Mouse (Mus musculus) small intestine, adult 2 months (tissue): ENCODE results near the gene 1520401A03Rik. TPM values are rescaled to one million over a fixed set of nuclear protein-coding genes. Genes with fewer than 3 reads are reported as not detected.

Source experiments
- H3K27ac ChIP-seq: fragments of 200-500 bp; 2 replicates; pipeline ENCODE4 v1.5.1; 2012; ENCODE audit warnings: low read depth, low read length, control low read depth, inconsistent platforms; ENCODE audit not compliant: insufficient read depth
- H3K27me3 ChIP-seq: fragments of 200-500 bp; 2 replicates; pipeline ENCODE4 v1.6.1; 2012; ENCODE audit warnings: mild to moderate bottlenecking, moderate library complexity, low read length, inconsistent platforms; ENCODE audit not compliant: control insufficient read depth, insufficient read depth
- H3K36me3 ChIP-seq: fragments of 200-500 bp; 2 replicates; pipeline ENCODE4 v1.6.1; 2012; ENCODE audit warnings: mild to moderate bottlenecking, low read length, control low read depth, inconsistent platforms; ENCODE audit not compliant: control insufficient read depth, insufficient read depth
- H3K4me1 ChIP-seq: fragments of 200-500 bp; 2 replicates; pipeline ENCODE4 v1.6.1; 2012; ENCODE audit warnings: low read length, inconsistent platforms, mixed read lengths; ENCODE audit not compliant: control insufficient read depth, insufficient read depth, insufficient read length
- H3K4me3 ChIP-seq: fragments of 200-500 bp; 2 replicates; pipeline ENCODE4 v1.5.1; 2012; ENCODE audit warnings: low read depth, mild to moderate bottlenecking, control low read depth, inconsistent platforms, low read length, moderate library complexity
- CTCF ChIP-seq: fragments of 200-500 bp; IDR thresholded peaks from 2 replicates; pipeline ENCODE4 v1.5.1; 2012; ENCODE audit warnings: low read depth, mild to moderate bottlenecking, control low read depth, inconsistent platforms, low read length, moderate library complexity, mixed read lengths; ENCODE audit not compliant: insufficient replicate concordance, insufficient read length; ENCODE audit errors: extremely low read depth
- POLR2A ChIP-seq: fragments of 200-500 bp; IDR thresholded peaks from 2 replicates; pipeline ENCODE4 v1.6.1; 2012; ENCODE audit warnings: low read depth, mild to moderate bottlenecking, control low read depth, inconsistent platforms, low read length, moderate library complexity
- WGBS: fragments of 180-500 bp; shearing (Covaris S2); methylation state at CpG from one replicate; pipeline ENCODE4 v1.1.7; 2018; 5-methylcytosine and 5-hydroxymethylcytosine counted together
- polyA plus RNA-seq: library from polyadenylated mRNA; depleted of rRNA; stranded (reverse); fragments of >200 nt; gene quantifications from 2 replicates; pipeline ENCODE4 v1.2.3, GENCODE M21; 2012

Gene 1520401A03Rik
- polyA plus RNA-seq, 1 experiment, result not detected

DNA sequence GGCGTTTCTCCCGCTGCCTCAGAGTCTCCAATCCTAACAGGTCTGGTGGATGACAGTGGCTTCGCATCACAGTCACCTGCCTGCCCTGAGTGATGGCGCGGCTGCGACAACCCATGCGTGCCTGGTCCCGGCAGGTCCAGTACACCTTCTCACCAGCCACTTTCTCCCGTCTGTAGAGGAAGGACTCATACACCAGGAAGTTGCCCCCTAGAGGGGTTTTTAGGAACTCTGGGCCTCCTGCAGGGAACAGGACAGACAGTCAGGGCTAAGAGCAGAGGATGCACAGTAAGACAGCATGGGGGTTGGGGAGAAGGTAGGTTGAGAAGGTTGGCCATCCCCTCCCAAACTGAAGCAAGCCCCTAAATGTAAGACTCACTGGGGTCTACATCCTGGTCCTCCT, 37.6 kb upstream of the 1520401A03Rik start:
- Histone ChIP-seq H3K4me1 (peaks cover 19% of the 10 kb centered on the region; the same call in 1 of the 2 replicates), H3K27me3 (no peaks in the 10 kb centered on the region), H3K36me3 (peaks cover 13% of the 10 kb centered on the region), H3K4me3 (peak overlapping the region; percentile 23; the same call in 1 of the 2 replicates), H3K27ac (no peak overlapping the region)
- 96% methylated on average over 9 of the region's 9 CpGs for whole genome bisulfite sequencing
- TF ChIP-seq POLR2A, result no peak
- TF ChIP-seq CTCF, result no peak

DNA sequence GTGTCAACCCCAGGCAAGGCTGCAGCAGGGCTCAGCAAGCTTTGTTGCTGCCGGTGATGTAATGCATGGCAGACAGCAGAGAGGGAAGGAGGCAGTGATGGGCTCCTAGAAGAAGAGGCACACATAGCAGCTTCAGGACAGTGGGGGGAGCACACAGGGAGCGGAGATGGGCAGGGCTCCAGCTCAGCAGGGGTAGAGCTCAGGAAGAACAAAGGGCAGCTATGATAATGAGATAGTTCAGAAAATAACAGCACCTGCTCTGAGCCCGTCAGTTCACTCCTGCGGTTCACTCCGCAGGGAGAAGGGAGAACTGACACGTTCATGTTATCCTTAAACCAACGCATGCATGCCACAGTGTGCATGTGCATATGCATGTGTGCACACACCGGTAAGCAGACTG, 36.2 kb upstream of the 1520401A03Rik start:
- H3K36me3 ChIP-seq, result peaks cover 13% of the 10 kb centered on the region
- H3K27me3 ChIP-seq, result no peaks in the 10 kb centered on the region
- H3K4me1 ChIP-seq, result peaks cover 18% of the 10 kb centered on the region; the same call in 1 of the 2 replicates
- peak; percentile 32; the same call in 1 of the 2 replicates for TF ChIP-seq POLR2A
- no peak for TF ChIP-seq CTCF
- no peak overlapping the region for H3K27ac ChIP-seq
- 0 out of 2 replicates have a peak overlapping the region, but pooled peaks have one; percentile 1 for H3K4me3 ChIP-seq
- 49% methylated on average over 8 of the region's 8 CpGs for WGBS

DNA sequence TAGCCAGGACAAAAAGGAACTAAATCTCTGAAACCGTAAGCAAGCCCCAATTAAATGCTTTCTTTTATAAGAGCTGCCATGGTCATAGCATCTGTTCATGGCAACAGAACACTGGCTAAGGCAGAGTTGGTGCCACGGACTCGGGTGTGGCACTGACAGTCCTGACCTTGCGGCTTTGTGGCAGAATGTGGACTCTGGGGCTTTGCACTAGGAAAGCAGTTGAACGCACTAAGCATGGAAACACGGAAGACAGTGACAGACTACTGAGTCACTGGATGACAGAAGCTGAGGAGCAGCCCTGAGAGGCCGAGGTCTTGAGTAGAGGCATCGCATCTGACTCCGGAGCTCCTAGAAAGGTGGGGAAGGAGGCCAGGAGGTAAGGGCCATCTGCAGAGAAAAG, 35.0 kb upstream of the 1520401A03Rik start:
- WGBS, result 81% methylated on average over 9 of the region's 9 CpGs
- Histone ChIP-seq H3K36me3 (peaks cover 17% of the 10 kb centered on the region), H3K27me3 (no peaks in the 10 kb centered on the region), H3K4me3 (no peak overlapping the region), H3K4me1 (peaks cover 9% of the 10 kb centered on the region; the same call in 1 of the 2 replicates), H3K27ac (peak overlapping the region; percentile 47; the same call in 1 of the 2 replicates)
- TF ChIP-seq POLR2A (no peak), CTCF (no peak)

DNA sequence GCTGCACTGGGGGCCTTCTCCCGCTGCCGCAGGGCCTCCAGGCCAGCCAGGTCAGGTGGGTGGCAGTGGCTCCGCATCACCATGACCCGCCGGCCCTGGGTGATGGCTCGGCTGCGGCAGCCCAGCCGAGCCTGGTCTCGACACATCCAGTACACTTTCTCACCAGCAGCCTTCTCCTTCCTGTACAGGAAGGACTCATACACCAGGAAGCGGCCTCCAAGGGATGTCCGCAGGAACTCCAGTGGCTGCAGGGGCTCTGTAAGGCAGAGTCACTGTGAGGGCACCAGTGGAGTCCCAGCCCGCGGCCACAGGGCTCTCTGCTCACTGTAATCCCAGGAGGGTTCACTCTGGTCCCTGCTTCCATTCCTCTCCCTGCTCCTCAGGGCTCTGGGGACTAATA, 33.1 kb upstream of the 1520401A03Rik start:
- WGBS, result 83% methylated on average over 13 of the region's 13 CpGs
- H3K4me1 ChIP-seq, result peaks cover 7% of the 10 kb centered on the region; the same call in 1 of the 2 replicates
- peaks cover 14% of the 10 kb centered on the region for H3K36me3 ChIP-seq
- TF ChIP-seq POLR2A, result no peak
- TF ChIP-seq CTCF, result no peak
- no peaks in the 10 kb centered on the region for H3K27me3 ChIP-seq
- H3K27ac ChIP-seq, result no peak overlapping the region
- no peak overlapping the region for H3K4me3 ChIP-seq

DNA sequence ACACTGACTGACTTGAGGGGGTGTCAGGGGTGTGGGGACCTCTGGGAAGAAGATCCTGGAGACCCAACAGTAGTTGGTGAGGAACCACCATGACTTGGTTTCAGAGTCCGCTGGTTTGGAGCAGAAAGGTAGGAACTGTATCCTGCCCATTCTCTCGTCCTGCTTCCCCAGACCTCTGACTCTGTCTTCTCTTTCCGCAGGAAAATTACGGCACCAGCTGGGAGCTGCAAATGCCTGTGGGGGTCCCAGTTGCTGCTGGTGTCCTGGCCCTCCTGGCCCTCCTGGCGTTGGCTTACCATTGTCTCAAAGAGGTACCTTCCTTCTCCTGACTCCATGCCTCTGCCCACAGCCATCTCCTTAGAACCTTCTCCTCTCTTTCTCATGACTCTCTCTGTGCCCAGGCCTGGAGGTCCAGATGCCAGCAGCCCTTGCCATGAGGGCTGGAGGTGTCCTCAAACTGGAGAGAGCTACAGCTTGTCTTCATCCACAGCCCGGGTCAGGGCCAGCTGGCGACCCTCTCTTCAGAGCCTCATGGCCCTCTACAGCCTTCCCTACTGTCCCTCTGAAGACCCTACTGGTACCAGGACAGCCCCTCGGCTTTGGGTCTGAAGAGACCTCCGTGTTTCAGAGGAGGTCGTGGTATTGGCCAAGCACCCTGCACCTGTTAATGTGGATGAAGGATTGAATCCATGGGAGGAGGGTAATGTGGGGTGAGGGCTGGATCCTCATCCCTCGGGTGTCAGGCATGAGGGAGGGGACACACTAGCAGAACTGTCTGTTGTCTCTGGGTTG, 27.0 kb upstream of the 1520401A03Rik start:
- H3K4me1 ChIP-seq, result peaks cover 24% of the 10 kb centered on the region
- H3K27ac ChIP-seq, result peak overlapping the region; percentile 48
- TF ChIP-seq CTCF (no peak), POLR2A (no peak)
- H3K36me3 ChIP-seq, result peaks cover 5% of the 10 kb centered on the region
- peaks cover 11% of the 10 kb centered on the region; the same call in 1 of the 2 replicates for H3K27me3 ChIP-seq
- H3K4me3 ChIP-seq, result peak overlapping the region; percentile 58
- WGBS, result 82% methylated on average over 11 of the region's 11 CpGs

DNA sequence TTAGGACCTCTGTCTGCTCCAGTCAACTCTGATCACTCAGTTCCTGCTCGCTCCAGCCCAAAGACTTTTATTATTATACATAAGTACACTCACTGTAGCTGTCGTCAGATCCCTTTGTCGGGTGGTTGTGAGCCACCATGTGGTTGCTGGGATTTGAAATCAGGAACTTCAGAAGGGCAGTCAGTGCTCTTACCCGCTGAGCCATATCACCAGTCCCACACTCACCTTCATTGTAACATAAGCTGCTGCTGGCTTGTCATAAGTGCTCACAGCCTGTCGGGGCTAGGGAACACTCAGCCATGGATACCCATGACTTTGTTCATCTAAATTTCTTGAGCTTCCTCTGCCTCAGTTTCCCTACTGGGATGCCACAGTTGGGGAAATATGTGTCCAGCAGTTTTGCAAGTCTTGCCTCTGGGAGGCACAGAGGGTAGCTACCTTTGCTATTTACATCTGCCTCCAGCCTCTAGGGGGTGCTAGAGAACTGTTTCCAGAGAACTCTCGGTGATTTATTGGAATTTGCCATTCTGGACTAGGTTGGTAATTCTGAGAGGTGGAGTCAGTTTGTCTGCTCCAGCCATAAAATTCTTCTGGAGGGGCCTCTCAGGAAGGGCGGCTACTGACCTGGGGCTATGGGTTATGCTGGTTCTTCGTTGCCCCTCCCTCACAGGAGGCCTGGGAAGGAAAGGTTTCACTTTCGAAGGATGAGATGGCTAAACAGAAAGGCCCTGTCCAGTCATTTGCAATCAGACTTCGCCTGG, 26.2 kb upstream of the 1520401A03Rik start:
- Histone ChIP-seq H3K27ac (peak overlapping the region; percentile 48), H3K4me1 (peaks cover 24% of the 10 kb centered on the region), H3K36me3 (peaks cover 5% of the 10 kb centered on the region), H3K4me3 (peak overlapping the region; percentile 58), H3K27me3 (peaks cover 14% of the 10 kb centered on the region; the same call in 1 of the 2 replicates)
- TF ChIP-seq POLR2A (no peak), CTCF (peak; percentile 75; the same call in 1 of the 2 replicates)
- 10% methylated on average over 10 of the region's 10 CpGs for WGBS
